Mouse (Mus musculus): ENCODE data around the gene Camta1.

DNA sequence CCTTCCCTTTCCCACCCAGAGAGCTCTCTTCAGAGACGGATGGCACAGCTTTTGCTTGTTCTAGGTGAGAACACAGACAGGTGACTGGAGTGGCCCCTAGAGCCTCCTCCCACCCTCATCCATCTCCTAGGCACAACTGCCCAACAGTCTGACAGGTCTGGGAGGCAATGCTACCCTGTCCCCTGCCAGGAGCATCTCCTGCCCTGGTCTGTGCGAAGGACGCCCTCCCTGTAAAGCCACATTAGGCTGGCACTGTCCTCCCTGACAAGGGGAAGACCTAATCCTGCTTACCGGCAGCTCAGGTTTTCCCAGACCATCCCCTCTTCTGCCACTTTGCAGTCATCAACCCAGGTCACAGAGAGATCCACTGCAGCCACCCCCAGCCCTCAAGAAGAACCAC, 206.4 kb downstream of the Camta1 start:
- TF ChIP-seq POLR2A (IDR thresholded peaks at IDR 0.05; ENCODE audit: borderline replicate concordance, low read depth, low read length) (no peak), CTCF (IDR thresholded peaks at IDR 0.05; ENCODE audit: low read depth, low read length) (no peak)

All from bone marrow macrophage, adult 2 months (primary cell).